Mouse (Mus musculus): ENCODE measurements around the gene 1700037H04Rik. TPM values are rescaled to one million over a fixed set of nuclear protein-coding genes. Genes with fewer than 3 reads are reported as not detected.
A peak's percentile ranks its signal among the peaks of the same experiment; 100 is the strongest.
"Not testable (repeated sequence)": the region's sequence is repeated elsewhere in the genome, so short reads cannot be mapped to it uniquely, and the experiment has no call there.

The 1700037H04Rik gene
- total RNA-seq, 2 experiments from 2014 or later, result 3.6 to 4.5 TPM

- DNase-seq, result no peak
- H3K27ac ChIP-seq, result peak overlapping the region; percentile 93
- no peak for TF ChIP-seq CTCF (IDR thresholded peaks at IDR 0.05)
- intact Hi-C loops (cut with DNase I), result no loop called here
- peak overlapping the region; percentile 79 for H3K4me3 ChIP-seq
These were observed 31.2 kb downstream of the 1700037H04Rik start for GRCm38 (mm10) chr2:131128636-131129157.

- H3K27ac ChIP-seq, result peak overlapping the region; percentile 93
- peak; percentile 66 for DNase-seq
- no peak for TF ChIP-seq CTCF (IDR thresholded peaks at IDR 0.05)
- intact Hi-C loops (cut with DNase I), result no loop called here
- peak overlapping the region; percentile 79 for H3K4me3 ChIP-seq
These were observed 31.7 kb downstream of the 1700037H04Rik start for GRCm38 (mm10) chr2:131128211-131128610.

GRCm38 (mm10) chr2:131127161-131127730, 32.6 kb downstream of the 1700037H04Rik start, which contains the start of gene Hspa12b:
Hspa12b (plus strand) TSS chr2:131127280.
- peak within 1 kb of the TSS; percentile 79 for H3K4me3 ChIP-seq
- peak; percentile 82 for DNase-seq
- peak within 1 kb of the TSS; percentile 93 for H3K27ac ChIP-seq
- intact Hi-C loops (cut with DNase I), result loop anchor here (2.0 kb wide), 1 partner anchor 30 kb away; no protein-coding TSS in a partner anchor
- TF ChIP-seq CTCF (IDR thresholded peaks at IDR 0.05), result no peak

- Histone ChIP-seq H3K27ac (peak overlapping the region; percentile 93), H3K4me3 (peak overlapping the region; percentile 79)
- DNase-seq, result no peak
- intact Hi-C loops (cut with DNase I), result loop anchor here (2.0 kb wide), 1 partner anchor 29 kb away; no protein-coding TSS in a partner anchor
- TF ChIP-seq CTCF (IDR thresholded peaks at IDR 0.05), result no peak
These were observed 33.7 kb downstream of the 1700037H04Rik start for GRCm38 (mm10) chr2:131125964-131126815.

GRCm38 (mm10) chr2:131125157-131125963, 34.5 kb downstream of the 1700037H04Rik start:
- DNase-seq, result no peak
- peak overlapping the region; percentile 93 for H3K27ac ChIP-seq
- TF ChIP-seq CTCF (IDR thresholded peaks at IDR 0.05), result no peak
- intact Hi-C loops (cut with DNase I), result no loop called here
- H3K4me3 ChIP-seq, result no peak overlapping the region

GRCm38 (mm10) chr2:131124166-131124565, 35.7 kb downstream of the 1700037H04Rik start:
- no peak overlapping the region for H3K4me3 ChIP-seq
- TF ChIP-seq CTCF (IDR thresholded peaks at IDR 0.05), result no peak
- peak; percentile 51 for DNase-seq
- intact Hi-C loops (cut with DNase I), result no loop called here
- H3K27ac ChIP-seq, result peak overlapping the region; percentile 84

GRCm38 (mm10) chr2:131118968-131119574, 40.8 kb downstream of the 1700037H04Rik start:
- Histone ChIP-seq H3K4me3 (no peak overlapping the region), H3K27ac (no peak overlapping the region)
- intact Hi-C loops (cut with DNase I), result no loop called here
- TF ChIP-seq CTCF (IDR thresholded peaks at IDR 0.05), result no peak
- DNase-seq, result no peak

GRCm38 (mm10) chr2:131105989-131106388, 53.9 kb downstream of the 1700037H04Rik start:
- intact Hi-C loops (cut with DNase I), result no loop called here
- DNase-seq, result no peak

GRCm38 (mm10) chr2:131105061-131105460, 54.8 kb downstream of the 1700037H04Rik start:
- H3K27ac ChIP-seq; H3K4me3 ChIP-seq; intact Hi-C loops (cut with DNase I); DNase-seq: not testable (repeated sequence)

More at GRCm38 (mm10) chr2:131105989-131106388, 53.9 kb downstream of the 1700037H04Rik start:
- Histone ChIP-seq H3K27ac (peak overlapping the region; percentile 31; the same call in 1 of the 2 replicates), H3K4me3 (no peak overlapping the region)
- TF ChIP-seq CTCF (IDR thresholded peaks at IDR 0.05), result no peak

GRCm38 (mm10) chr2:131104021-131104420, 55.9 kb downstream of the 1700037H04Rik start:
- Histone ChIP-seq H3K27ac (peak overlapping the region; percentile 69), H3K4me3 (no peak overlapping the region)
- peak; percentile 77 for DNase-seq
- intact Hi-C loops (cut with DNase I), result no loop called here
- TF ChIP-seq CTCF (IDR thresholded peaks at IDR 0.05), result no peak

GRCm38 (mm10) chr2:131101530-131101929, 58.4 kb downstream of the 1700037H04Rik start:
- DNase-seq, result no peak
- H3K4me3 ChIP-seq, result no peak overlapping the region
- intact Hi-C loops (cut with DNase I), result no loop called here
- no peak overlapping the region for H3K27ac ChIP-seq
- no peak for TF ChIP-seq CTCF (IDR thresholded peaks at IDR 0.05)

GRCm38 (mm10) chr2:131097087-131097486, 62.8 kb downstream of the 1700037H04Rik start:
- Histone ChIP-seq H3K27ac (peak overlapping the region; percentile 83), H3K4me3 (no peak overlapping the region)
- intact Hi-C loops (cut with DNase I), result loop anchor here (2.0 to 5.0 kb wide), 2 partner anchors 30 to 65 kb away; partner anchors contain the start of genes 1700037H04Rik and Hspa12b
- DNase-seq, result no peak
- no peak for TF ChIP-seq CTCF (IDR thresholded peaks at IDR 0.05)

Other genes with a start within 250 kb of the 1700037H04Rik start
- 1 to 10 TPM; 1.1 to 1.7 TPM for gene Gfra4, start 117.0 kb downstream of the 1700037H04Rik start, total RNA-seq (2021)
- gene Adam33, start 96.3 kb downstream of the 1700037H04Rik start, total RNA-seq (2021), result 1 to 10 TPM; 2.5 TPM
- under 1 TPM; 0.36 to 0.39 TPM for gene Siglec1, start 73.3 kb downstream of the 1700037H04Rik start, total RNA-seq (2021)
- gene Hspa12b, start 32.8 kb downstream of the 1700037H04Rik start, total RNA-seq (2021), result 10 to 100 TPM; 11.7 to 14.8 TPM
- gene Gm11037, start 26.6 kb downstream of the 1700037H04Rik start, total RNA-seq (2021), result not detected
- gene Cenpb, start 20.0 kb upstream of the 1700037H04Rik start, total RNA-seq (2021), result 10 to 100 TPM; 67.7 to 70.1 TPM
- 1 to 10 TPM; 1.5 TPM for gene Cdc25b, start 26.9 kb upstream of the 1700037H04Rik start, total RNA-seq (2021)
- 1 to 10 TPM; 1.3 to 1.6 TPM for gene Spef1, start 27.2 kb upstream of the 1700037H04Rik start, total RNA-seq (2021)
- 10 to 100 TPM; 15.6 to 21.0 TPM for gene Ap5s1, start 47.0 kb upstream of the 1700037H04Rik start, total RNA-seq (2021)
- gene Mavs, start 74.0 kb upstream of the 1700037H04Rik start, total RNA-seq (2021), result 10 to 100 TPM; 40.0 to 56.9 TPM
- gene Pank2, start 102.4 kb upstream of the 1700037H04Rik start, total RNA-seq (2021), result 10 to 100 TPM; 22.2 to 24.6 TPM
- gene Rnf24, start 192.8 kb upstream of the 1700037H04Rik start, total RNA-seq (2021), result 1 to 10 TPM; 1.5 to 1.7 TPM